Mouse (Mus musculus) liver, adult 2 months (tissue): ENCODE measurements around the gene Syt3. TPM values are rescaled to one million over a fixed set of nuclear protein-coding genes. Genes with fewer than 3 reads are reported as not detected.

Experiments
- DNase-seq: peaks from one replicate; pipeline ENCODE4 v3.0.0-alpha.2; 2011; ENCODE audit warnings: low read depth, low spot score; ENCODE audit errors: extremely low read depth
- H3K27ac ChIP-seq: fragments of 200-500 bp; replicated peaks from 2 replicates; pipeline ENCODE4 v1.5.1; 2012; ENCODE audit warnings: low read depth, mild to moderate bottlenecking, control low read depth, inconsistent platforms, low read length; ENCODE audit not compliant: insufficient read depth
- H3K27me3 ChIP-seq: fragments of 200-500 bp; 2 replicates; pipeline ENCODE4 v1.6.1; 2012; ENCODE audit warnings: mild to moderate bottlenecking, moderate library complexity, low read length, inconsistent platforms; ENCODE audit not compliant: control insufficient read depth, insufficient read depth
- H3K36me3 ChIP-seq: fragments of 200-500 bp; 2 replicates; pipeline ENCODE4 v1.6.1; 2012; ENCODE audit warnings: low read length, inconsistent platforms; ENCODE audit not compliant: control insufficient read depth, insufficient read depth
- H3K4me1 ChIP-seq: fragments of 200-500 bp; 2 replicates; pipeline ENCODE4 v1.6.1; 2011; ENCODE audit warnings: low read length; ENCODE audit not compliant: control insufficient read depth, insufficient read depth
- H3K4me3 ChIP-seq: fragments of 200-500 bp; 2 replicates; pipeline ENCODE4 v1.5.1; 2011; ENCODE audit warnings: low read depth, mild to moderate bottlenecking, control low read depth, low read length, moderate library complexity; ENCODE audit not compliant: insufficient read depth
- H3K79me2 ChIP-seq: fragments of 200-500 bp; 2 replicates; pipeline ENCODE4 v1.6.1; 2012; ENCODE audit warnings: inconsistent platforms, mild to moderate bottlenecking, low read length, moderate library complexity; ENCODE audit not compliant: control insufficient read depth, insufficient read depth
- H3K9ac ChIP-seq: fragments of 200-500 bp; 2 replicates; pipeline ENCODE4 v1.6.1; 2012; ENCODE audit warnings: low read depth, mild to moderate bottlenecking, control low read depth, inconsistent platforms, low read length
- CTCF ChIP-seq: fragments of 200-500 bp; IDR thresholded peaks from 2 replicates; pipeline ENCODE4 v1.5.1; 2011; ENCODE audit warnings: low read depth, low read length, control low read depth
- POLR2A ChIP-seq: fragments of 200-500 bp; IDR thresholded peaks from 2 replicates; pipeline ENCODE4 v1.6.1; 2011; ENCODE audit warnings: low read length, control low read depth; ENCODE audit not compliant: insufficient read depth; ENCODE audit errors: extremely low read depth
- WGBS: fragments of 180-500 bp; shearing (Covaris S2); methylation state at CpG from one replicate; pipeline ENCODE4 v1.1.7; 2018; 5-methylcytosine and 5-hydroxymethylcytosine counted together
- polyA plus RNA-seq: library from polyadenylated mRNA; depleted of rRNA; stranded (reverse); fragments of >200 nt; gene quantifications from 2 replicates; pipeline ENCODE4 v1.2.3, GENCODE M21; 2012
- total RNA-seq: library from RNA; depleted of rRNA; stranded (reverse); fragments of >200 nt; gene quantifications from 2 replicates; pipeline ENCODE4 v1.2.3, GENCODE M21; 2014

Syt3 gene
- total and polyA plus RNA-seq, 2 experiments: 1.4 to 4.9 TPM

DNA sequence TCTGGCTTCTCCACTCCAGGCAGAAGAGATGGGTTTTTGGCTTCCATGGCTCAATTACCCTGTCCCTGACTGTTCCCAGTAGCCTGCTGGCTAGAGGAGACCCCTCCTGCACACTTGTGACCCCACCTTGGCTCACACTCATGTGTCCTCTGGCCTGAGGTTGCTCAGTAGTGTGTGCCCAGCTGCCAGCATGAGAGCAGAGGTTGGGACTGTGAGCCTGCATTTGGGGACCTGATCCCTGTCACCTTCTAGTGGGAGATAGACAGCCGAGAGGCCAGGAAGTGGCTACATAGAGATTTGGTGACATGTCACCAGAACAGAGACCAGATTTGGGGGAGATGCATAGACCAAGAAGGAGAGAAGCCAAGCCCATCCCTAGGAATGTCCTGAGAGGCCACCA lies 53.3 kb downstream of the Syt3 start:
- DNase-seq: no peak
- Histone ChIP-seq H3K36me3 (no peaks in the 10 kb centered on the region), H3K4me1 (no peaks in the 10 kb centered on the region), H3K27me3 (peaks cover 8% of the 10 kb centered on the region; the same call in 1 of the 2 replicates), H3K4me3 (no peak overlapping the region), H3K27ac (no peak overlapping the region), H3K79me2 (no peaks in the 10 kb centered on the region), H3K9ac (no peak overlapping the region)
- no peak for TF ChIP-seq POLR2A
- no peak for TF ChIP-seq CTCF
- 68% methylated on average over 1 of the region's 1 CpGs for WGBS

- Histone ChIP-seq H3K4me3 (no peak overlapping the region), H3K27me3 (peaks cover 11% of the 10 kb centered on the region; the same call in 1 of the 2 replicates), H3K27ac (no peak overlapping the region), H3K4me1 (no peaks in the 10 kb centered on the region), H3K9ac (no peak overlapping the region), H3K79me2 (no peaks in the 10 kb centered on the region), H3K36me3 (no peaks in the 10 kb centered on the region)
- WGBS: 68% methylated on average over 8 of the region's 8 CpGs
- no peak for DNase-seq
- no peak for TF ChIP-seq CTCF
- TF ChIP-seq POLR2A: no peak
Observed at GRCm38 (mm10) chr7:44437933-44438332, 54.0 kb downstream of the Syt3 start.

DNA sequence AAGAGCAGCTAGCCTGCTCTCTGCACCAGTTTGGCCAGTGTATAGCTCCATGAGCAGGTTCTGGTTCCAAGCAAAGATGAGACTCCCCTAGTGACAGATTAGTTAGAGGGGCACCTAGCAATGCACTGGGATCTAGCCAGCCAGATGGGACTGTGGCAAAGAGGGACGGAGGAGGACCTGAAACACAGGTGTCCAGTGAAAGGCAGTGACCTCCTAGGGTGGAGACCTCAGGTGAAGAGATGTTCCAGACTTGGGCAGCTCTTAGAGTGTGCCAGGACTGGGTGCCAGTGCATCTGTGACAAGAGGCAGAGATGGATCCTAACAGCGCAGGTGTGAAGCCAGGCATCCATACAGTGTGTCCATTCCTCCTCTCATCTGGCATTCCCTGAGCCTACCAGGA lies 55.8 kb downstream of the Syt3 start:
- Histone ChIP-seq H3K27me3 (peaks cover 11% of the 10 kb centered on the region; the same call in 1 of the 2 replicates), H3K79me2 (no peaks in the 10 kb centered on the region), H3K27ac (no peak overlapping the region), H3K4me1 (no peaks in the 10 kb centered on the region), H3K36me3 (no peaks in the 10 kb centered on the region), H3K9ac (no peak overlapping the region), H3K4me3 (no peak overlapping the region)
- WGBS: 58% methylated on average over 2 of the region's 2 CpGs
- no peak for TF ChIP-seq POLR2A
- no peak for TF ChIP-seq CTCF
- no peak for DNase-seq

DNA sequence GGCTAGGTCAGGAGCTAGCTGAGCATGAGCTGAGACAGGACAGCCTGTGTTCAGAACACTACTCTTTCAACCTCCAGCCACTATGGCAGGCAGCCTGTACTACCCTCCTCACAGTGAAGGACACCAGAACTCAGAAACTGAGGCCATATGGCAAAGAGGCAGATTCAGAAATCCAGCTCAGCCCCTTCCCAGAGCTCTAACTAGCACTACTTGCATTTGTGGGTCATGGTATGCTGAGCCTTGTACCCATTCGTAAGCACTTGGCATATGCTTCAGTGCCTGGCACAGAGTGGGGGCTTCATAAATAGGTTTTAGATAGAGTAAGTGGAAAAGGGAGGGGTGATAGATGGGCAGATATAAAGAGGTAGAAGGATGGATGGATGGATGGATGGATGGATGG lies 56.6 kb downstream of the Syt3 start:
- Histone ChIP-seq H3K27ac (no peak overlapping the region), H3K27me3 (peaks cover 18% of the 10 kb centered on the region), H3K36me3 (no peaks in the 10 kb centered on the region), H3K9ac (no peak overlapping the region), H3K79me2 (no peaks in the 10 kb centered on the region), H3K4me1 (no peaks in the 10 kb centered on the region), H3K4me3 (no peak overlapping the region)
- no peak for DNase-seq
- TF ChIP-seq CTCF: no peak
- TF ChIP-seq POLR2A: no peak
- 91% methylated on average over 1 of the region's 1 CpGs for WGBS

DNA sequence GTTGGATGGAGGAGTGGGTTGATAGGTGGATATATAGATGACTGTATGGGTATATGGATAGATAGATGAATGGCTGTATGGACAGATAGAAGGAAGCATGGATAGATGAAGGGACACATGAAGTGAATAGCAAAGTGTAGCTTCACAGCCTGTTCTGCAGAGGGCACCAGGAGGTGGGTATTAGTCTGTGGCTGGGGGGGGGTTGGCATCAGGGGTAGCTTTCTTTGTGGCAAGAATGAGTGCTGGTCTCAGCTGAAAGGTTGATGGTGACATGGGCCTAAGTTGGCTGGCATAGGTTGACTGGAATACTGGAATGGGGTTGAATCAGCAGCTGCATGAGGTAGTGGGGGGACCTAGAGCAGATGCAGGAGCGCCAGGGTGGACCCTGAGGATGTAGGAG lies 57.3 kb downstream of the Syt3 start:
- no peak for TF ChIP-seq POLR2A
- TF ChIP-seq CTCF: no peak
- H3K9ac ChIP-seq: no peak overlapping the region
- no peak for DNase-seq
- H3K36me3 ChIP-seq: no peaks in the 10 kb centered on the region
- no peaks in the 10 kb centered on the region for H3K79me2 ChIP-seq
- peaks cover 20% of the 10 kb centered on the region for H3K27me3 ChIP-seq
- no peak overlapping the region for H3K4me3 ChIP-seq
- H3K4me1 ChIP-seq: no peaks in the 10 kb centered on the region
- no peak overlapping the region for H3K27ac ChIP-seq
- 7% methylated on average over 1 of the region's 1 CpGs for WGBS

- no peak for DNase-seq
- TF ChIP-seq CTCF (no peak), POLR2A (no peak)
- Histone ChIP-seq H3K27ac (no peak overlapping the region), H3K79me2 (no peaks in the 10 kb centered on the region), H3K36me3 (no peaks in the 10 kb centered on the region), H3K9ac (no peak overlapping the region), H3K27me3 (peaks cover 20% of the 10 kb centered on the region), H3K4me3 (no peak overlapping the region), H3K4me1 (no peaks in the 10 kb centered on the region)
- WGBS: 4% methylated on average over 13 of the region's 14 CpGs
Observed at GRCm38 (mm10) chr7:44441648-44442109, 57.8 kb downstream of the Syt3 start.

DNA sequence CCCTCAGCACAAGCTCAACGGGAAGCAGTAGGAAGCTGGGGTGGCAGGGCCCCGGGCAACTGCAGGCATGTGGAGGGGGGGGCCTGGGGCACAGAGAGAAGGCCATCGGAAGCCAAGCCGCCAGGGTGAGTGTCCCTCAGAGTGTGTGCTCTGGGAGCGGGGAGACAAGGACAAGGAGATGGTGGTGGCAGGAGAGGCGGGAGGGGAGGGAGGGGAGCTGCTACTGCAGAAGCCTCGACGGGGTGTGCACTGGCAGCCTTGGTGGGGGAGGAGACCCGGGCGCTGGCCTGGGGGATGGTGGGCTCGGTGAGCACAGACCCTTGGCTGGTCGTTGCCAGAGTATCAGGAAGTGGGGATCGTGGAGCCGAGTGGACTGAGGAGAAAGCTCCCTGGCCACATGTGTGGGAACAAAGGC lies 58.5 kb downstream of the Syt3 start:
- peaks cover 20% of the 10 kb centered on the region for H3K27me3 ChIP-seq
- no peak overlapping the region for H3K9ac ChIP-seq
- WGBS: 1% methylated on average over 14 of the region's 14 CpGs
- no peaks in the 10 kb centered on the region for H3K4me1 ChIP-seq
- no peaks in the 10 kb centered on the region for H3K79me2 ChIP-seq
- no peak overlapping the region for H3K4me3 ChIP-seq
- TF ChIP-seq CTCF (no peak), POLR2A (no peak)
- H3K36me3 ChIP-seq: no peaks in the 10 kb centered on the region
- H3K27ac ChIP-seq: no peak overlapping the region
- no peak for DNase-seq
